Comparison of ENCODE assay signal across 9 mouse cellular contexts in the genomic region with DNA sequence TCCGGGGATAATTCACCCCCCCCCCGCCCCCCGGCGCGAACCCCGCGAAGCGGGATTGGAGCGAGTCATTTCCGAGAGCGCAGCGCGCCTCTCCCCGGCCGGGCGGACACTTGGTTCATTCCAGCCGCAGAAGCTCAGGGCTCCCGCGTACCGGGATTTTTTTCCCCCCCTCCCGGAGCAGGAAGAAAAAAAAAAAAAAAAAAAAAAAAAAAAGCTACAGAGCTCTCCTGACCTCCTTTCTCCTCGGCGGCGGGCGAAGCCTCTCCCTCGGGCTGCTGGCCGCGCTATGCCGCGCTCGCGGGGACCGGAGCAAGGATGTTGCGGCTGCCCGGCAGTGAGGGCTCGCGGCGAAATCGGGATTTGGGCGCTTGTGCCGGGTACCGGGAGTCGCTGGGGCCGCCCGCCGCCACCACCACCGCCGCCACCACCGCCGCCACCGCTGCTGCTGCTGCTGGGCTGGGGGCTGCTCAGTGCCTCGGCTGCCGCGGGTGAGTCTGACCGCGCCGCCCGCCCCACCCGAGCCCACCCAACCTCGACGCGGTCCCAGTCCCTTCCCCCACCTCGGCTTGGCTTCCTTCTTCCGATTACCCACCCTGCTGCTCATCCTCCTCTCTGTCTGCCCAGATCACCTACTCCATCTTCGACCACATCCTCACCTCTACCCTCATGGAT. TPM values are rescaled to one million over a fixed set of nuclear protein-coding genes. Genes with fewer than 3 reads are reported as not detected.
DNase-seq lines count a peak whose midpoint lies in the region.
"Had no signal": no experiment of that assay in that cellular context is flagged by ENCODE, and none has a peak within 500 bp of the region (broad histone marks: within the 10 kb centered on the region; RNA-seq: fewer than 3 reads in every experiment).

Gene Csmd2, plus strand, starts transcription at position 74 of the 672 bp plus-strand sequence.

- H3K36me3 ChIP-seq in hindbrain, embryonic 10.5 days = no peaks in the 10 kb centered on the region
- no peaks in the 10 kb centered on the region for H3K36me3 ChIP-seq in limb, embryonic 10.5 days

- peak within 1 kb of the TSS; percentile 74 for H3K4me3 ChIP-seq in hindbrain, embryonic 10.5 days
- H3K4me3 ChIP-seq in limb, embryonic 10.5 days = peak within 1 kb of the TSS; percentile 54

- peak; percentile 9 for DNase-seq in kidney, postnatal 10 days
- DNase-seq in kidney, adult 11 months = no peak
- peak; percentile 84 to 86 for DNase-seq in cerebellum, postnatal 10 days
- peak; percentile 58 for DNase-seq in hindbrain, embryonic 10.5 days (ENCODE audit: low spot score)
- peak; percentile 61 for DNase-seq in limb, embryonic 10.5 days (ENCODE audit: low spot score)
- peak; percentile 75 to 76 for DNase-seq in right cerebral cortex, adult 2 months (ENCODE audit: low spot score in 2 of 2)
- no peak for DNase-seq in kidney, adult 8-10 months
- no peak for DNase-seq in kidney, postnatal 14 days

- peaks cover 82% of the 10 kb centered on the region for H3K27me3 ChIP-seq in hindbrain, embryonic 10.5 days (ENCODE audit: insufficient read depth, poor library complexity, severe bottlenecking)
- peaks cover 93% of the 10 kb centered on the region for H3K27me3 ChIP-seq in limb, embryonic 10.5 days (ENCODE audit: low read depth, poor library complexity, severe bottlenecking)

- H3K4me1 ChIP-seq in hindbrain, embryonic 10.5 days (replicated peaks) = peaks cover 41% of the 10 kb centered on the region
- peaks cover 12% of the 10 kb centered on the region for H3K4me1 ChIP-seq in limb, embryonic 10.5 days

- no peaks in the 10 kb centered on the region for H3K9me3 ChIP-seq in hindbrain, embryonic 10.5 days
- no peaks in the 10 kb centered on the region for H3K9me3 ChIP-seq in limb, embryonic 10.5 days (replicated peaks)

- H3K27ac ChIP-seq in hindbrain, embryonic 10.5 days = peak within 1 kb of the TSS; percentile 89
- no peak within 1 kb of the TSS for H3K27ac ChIP-seq in limb, embryonic 10.5 days
- H3K27ac ChIP-seq: macrophage had no signal

- WGBS in hindbrain, embryonic 10.5 days = under 1% methylated on average over 64 of the region's 65 CpGs
- under 1% methylated on average over 56 of the region's 65 CpGs for WGBS in limb, embryonic 10.5 days

RNA-seq across cellular contexts. Expression of gene Csmd2, which starts in this region (rescaled TPM):
- polyA plus RNA-seq in hindbrain, embryonic 10.5 days (2016; fragmentation: Nextera tagmentation; extraction: Ambion mirVana) = 1.2 and 2.4 TPM in 2 replicates
- polyA plus RNA-seq in limb, embryonic 10.5 days (2016; fragmentation: Nextera tagmentation; extraction: Ambion mirVana) = 0.03 TPM in 1 of 2 replicates, not detected in the other
- polyA plus RNA-seq: macrophage had no signal

Comparison
In these comparisons a context has a peak if more than half of its experiments do, and no peak if none do; other contexts are left out.
1. DNase-seq: peak in kidney, postnatal 10 days (single experiment), cerebellum, postnatal 10 days (2 of 2), hindbrain, embryonic 10.5 days (single experiment) and right cerebral cortex, adult 2 months (2 of 2); none in kidney, adult 11 months (single experiment), kidney, adult 8-10 months (0 of 2) and kidney, postnatal 14 days (single experiment).
2. Peak in DNase-seq and H3K4me3 ChIP-seq in limb, embryonic 10.5 days; RNA of the gene not detected or under 1 TPM.